Mouse (Mus musculus) bone marrow, adult 2 months (tissue): ENCODE results near the gene Gtf3c3.

Experiments
- CTCF ChIP-seq: fragments of 200-500 bp; IDR thresholded peaks from 2 replicates; pipeline ENCODE4 v1.5.1; 2011; ENCODE audit warnings: low read length, control low read depth; ENCODE audit not compliant: control insufficient read depth, insufficient read depth
- POLR2A ChIP-seq: fragments of 200-500 bp; IDR thresholded peaks from 2 replicates; pipeline ENCODE4 v1.6.1; 2011; ENCODE audit warnings: low read depth, mild to moderate bottlenecking, control low read depth, low read length, borderline replicate concordance; ENCODE audit not compliant: control insufficient read depth

DNA sequence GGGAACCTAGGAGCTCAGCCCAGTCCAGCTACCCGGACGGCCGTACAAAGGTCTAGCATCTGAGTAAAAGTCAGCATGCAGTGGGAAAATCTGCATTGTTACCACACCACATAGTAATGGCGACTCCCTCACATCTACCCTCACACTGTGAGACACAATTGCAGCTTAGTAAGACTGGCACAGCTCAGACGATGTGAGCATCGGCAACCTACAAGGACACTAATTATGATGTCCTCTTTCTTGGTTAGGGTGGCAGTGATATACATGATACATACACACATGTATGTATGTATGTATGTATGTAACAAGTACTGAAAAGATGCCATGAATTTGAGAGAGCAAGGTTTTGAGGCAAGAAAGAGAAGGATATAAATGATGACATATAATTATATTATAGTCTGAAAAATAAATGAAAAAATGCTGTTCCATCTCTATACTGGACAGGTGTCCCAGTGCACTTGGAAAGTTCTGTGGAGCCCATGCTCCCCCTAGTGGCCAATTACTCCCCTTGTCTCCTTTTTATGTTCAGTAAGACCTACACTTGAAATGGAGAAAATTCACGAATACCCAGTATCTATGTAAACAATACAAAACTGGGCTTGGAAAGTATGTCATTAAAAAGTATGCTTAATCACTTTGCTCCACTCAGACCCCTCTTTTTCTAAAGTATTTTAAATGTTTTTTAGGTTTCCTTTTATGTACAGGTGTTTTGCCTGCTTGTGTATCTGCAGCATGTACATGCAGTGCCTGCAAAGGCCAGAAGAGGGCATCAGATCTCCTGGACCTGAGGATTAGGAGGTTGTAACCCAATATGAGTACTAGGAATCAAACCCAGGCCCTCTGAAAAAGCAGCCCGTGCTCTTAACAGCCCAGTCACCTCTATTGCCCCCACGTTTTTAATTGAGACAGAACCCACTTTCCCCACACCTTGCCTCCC, 57.5 kb downstream of the Gtf3c3 start:
- TF ChIP-seq CTCF (peak; percentile 46), POLR2A (no peak)
